Mouse (Mus musculus) liver, postnatal 0 days (tissue): ENCODE results near the gene Lamc1. TPM values are rescaled to one million over a fixed set of nuclear protein-coding genes. Genes with fewer than 3 reads are reported as not detected.

Experiments
- ATAC-seq: fragments of 200-750 bp; cut with Nextera tagmentation; 2 replicates; pipeline ENCODE4 v1.8.0; 2017; ENCODE audit warnings: mild to moderate bottlenecking, moderate library complexity
- DNase-seq: peaks from one replicate; pipeline ENCODE4 v3.0.0-alpha.2; 2016
- H3K27ac ChIP-seq: fragments of 300-500 bp; sonication (generic); 2 replicates; pipeline ENCODE4 v1.5.1; 2014; ENCODE audit warnings: antibody characterized with exemption, moderate library complexity, mild to moderate bottlenecking, low read depth
- H3K27me3 ChIP-seq: fragments of 300-500 bp; sonication (generic); 2 replicates; pipeline ENCODE4 v1.6.1; 2014; ENCODE audit warnings: low read length, control low read depth, mixed read lengths; ENCODE audit not compliant: insufficient read depth
- H3K36me3 ChIP-seq: fragments of 300-500 bp; sonication (generic); replicated peaks from 2 replicates; pipeline ENCODE4 v1.6.1; 2014; ENCODE audit warnings: mild to moderate bottlenecking, control low read depth, low read length, moderate library complexity, mixed read lengths; ENCODE audit not compliant: insufficient read depth
- H3K4me1 ChIP-seq: fragments of 300-500 bp; sonication (generic); 2 replicates; pipeline ENCODE4 v1.6.1; 2014; ENCODE audit warnings: antibody characterized with exemption, mild to moderate bottlenecking, control low read depth; ENCODE audit not compliant: insufficient read depth
- H3K4me2 ChIP-seq: fragments of 300-500 bp; sonication (generic); 2 replicates; pipeline ENCODE4 v1.6.1; 2014; ENCODE audit warnings: low read depth, mild to moderate bottlenecking, low read length, moderate library complexity, mixed read lengths
- H3K4me3 ChIP-seq: fragments of 300-500 bp; sonication (generic); 2 replicates; pipeline ENCODE4 v1.5.1; 2014; ENCODE audit warnings: low read depth, low read length
- H3K9ac ChIP-seq: fragments of 300-500 bp; sonication (generic); replicated peaks from 2 replicates; pipeline ENCODE4 v1.6.1; 2014; ENCODE audit warnings: mild to moderate bottlenecking, moderate library complexity
- H3K9me3 ChIP-seq: fragments of 300-500 bp; sonication (generic); 2 replicates; pipeline ENCODE4 v1.6.1; 2016; ENCODE audit warnings: mild to moderate bottlenecking, control low read depth, low read length, mixed read lengths
- CTCF ChIP-seq: sonication (generic); IDR thresholded peaks from 2 replicates; pipeline ENCODE4 v1.5.1; 2016; ENCODE audit warnings: antibody characterized with exemption, low read depth
- EP300 ChIP-seq: IDR thresholded peaks from 2 replicates; pipeline ENCODE4 v1.6.1; 2016; ENCODE audit warnings: antibody characterized with exemption, low read depth, mild to moderate bottlenecking
- WGBS: fragments of 180-500 bp; shearing (Covaris S2); extraction: QIAGEN DNeasy Blood & Tissue Kit; methylation state at CpG from one replicate; pipeline ENCODE4 v1.1.7; 2014; ENCODE audit not compliant: insufficient replicate concordance; 5-methylcytosine and 5-hydroxymethylcytosine counted together
- polyA plus RNA-seq: library from polyadenylated mRNA; unstranded; fragments of >200 nt; fragmentation: Nextera tagmentation; extraction: Ambion mirVana; gene quantifications from 2 replicates; pipeline ENCODE4 v1.2.1, GENCODE M21; 2015

Gene Lamc1
- polyA plus RNA-seq, 1 experiment from 2014 or later, result 11.5 TPM

DNA sequence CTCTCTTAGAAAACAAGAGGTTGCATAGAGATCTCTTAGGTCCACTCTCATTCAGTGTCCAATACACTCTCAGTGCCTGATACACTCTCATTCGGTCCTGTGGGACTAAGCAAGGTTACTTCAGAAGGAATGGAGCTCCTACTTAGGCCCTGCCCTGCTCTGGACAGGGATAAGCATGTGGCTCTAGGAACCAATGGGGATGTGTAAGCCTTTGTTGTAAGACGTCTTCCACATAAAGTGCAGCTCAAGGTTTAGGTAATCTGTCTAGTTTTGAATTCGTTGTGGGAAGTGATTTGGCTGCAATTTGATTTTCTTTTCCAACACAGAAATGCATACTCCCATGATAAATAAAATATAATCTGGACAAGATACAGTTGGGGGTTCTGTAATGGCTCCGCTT is 152.4 kb downstream of the Lamc1 start:
- WGBS, result 74% methylated on average over 4 of the region's 4 CpGs
- TF ChIP-seq EP300, result no peak
- TF ChIP-seq CTCF, result no peak
- Histone ChIP-seq H3K27ac (no peak overlapping the region), H3K27me3 (peaks cover 5% of the 10 kb centered on the region), H3K4me1 (no peaks in the 10 kb centered on the region), H3K9me3 (no peaks in the 10 kb centered on the region), H3K4me2 (no peak overlapping the region), H3K4me3 (no peak overlapping the region), H3K36me3 (no peaks in the 10 kb centered on the region), H3K9ac (no peak overlapping the region)
- no peak for DNase-seq
- no peak for ATAC-seq

GRCm38 (mm10) chr1:153174801-153175200 is 157.8 kb downstream of the Lamc1 start:
- H3K9me3 ChIP-seq, result no peaks in the 10 kb centered on the region
- DNase-seq (no peak), ATAC-seq (no peak)
- no peaks in the 10 kb centered on the region for H3K27me3 ChIP-seq
- H3K4me3 ChIP-seq, result no peak overlapping the region
- 77% methylated on average over 12 of the region's 12 CpGs for WGBS
- no peaks in the 10 kb centered on the region for H3K36me3 ChIP-seq
- H3K4me2 ChIP-seq, result no peak overlapping the region
- no peak for TF ChIP-seq EP300
- no peak for TF ChIP-seq CTCF
- no peak overlapping the region for H3K27ac ChIP-seq
- H3K4me1 ChIP-seq, result peaks cover 3% of the 10 kb centered on the region
- H3K9ac ChIP-seq, result no peak overlapping the region

GRCm38 (mm10) chr1:153173276-153173675 is 159.3 kb downstream of the Lamc1 start:
- no peak overlapping the region for H3K4me2 ChIP-seq
- H3K27ac ChIP-seq, result no peak overlapping the region
- 33% methylated on average over 3 of the region's 3 CpGs for WGBS
- DNase-seq (no peak), ATAC-seq (no peak)
- no peaks in the 10 kb centered on the region for H3K9me3 ChIP-seq
- H3K36me3 ChIP-seq, result no peaks in the 10 kb centered on the region
- H3K4me1 ChIP-seq, result peaks cover 3% of the 10 kb centered on the region
- no peak overlapping the region for H3K4me3 ChIP-seq
- no peaks in the 10 kb centered on the region for H3K27me3 ChIP-seq
- no peak for TF ChIP-seq EP300
- no peak for TF ChIP-seq CTCF
- H3K9ac ChIP-seq, result no peak overlapping the region

- Histone ChIP-seq H3K4me1 (peaks cover 3% of the 10 kb centered on the region), H3K9ac (no peak overlapping the region), H3K9me3 (no peaks in the 10 kb centered on the region), H3K4me2 (no peak overlapping the region), H3K4me3 (no peak overlapping the region), H3K27ac (no peak overlapping the region), H3K27me3 (no peaks in the 10 kb centered on the region), H3K36me3 (no peaks in the 10 kb centered on the region)
- no peak for TF ChIP-seq EP300
- no peak for TF ChIP-seq CTCF
- peak; percentile 31; the same call in 1 of the 2 replicates for ATAC-seq
- DNase-seq, result no peak
- 24% methylated on average over 9 of the region's 9 CpGs for whole genome bisulfite sequencing
Observed at GRCm38 (mm10) chr1:153172291-153172731, 160.3 kb downstream of the Lamc1 start.

GRCm38 (mm10) chr1:153171011-153171410 is 161.6 kb downstream of the Lamc1 start:
- no peak overlapping the region for H3K9ac ChIP-seq
- H3K4me3 ChIP-seq, result no peak overlapping the region
- no peaks in the 10 kb centered on the region for H3K27me3 ChIP-seq
- TF ChIP-seq EP300, result no peak
- no peak for TF ChIP-seq CTCF
- H3K4me2 ChIP-seq, result no peak overlapping the region
- no peak for ATAC-seq
- H3K36me3 ChIP-seq, result no peaks in the 10 kb centered on the region
- H3K9me3 ChIP-seq, result no peaks in the 10 kb centered on the region
- WGBS, result 76% methylated on average over 10 of the region's 10 CpGs
- no peak overlapping the region for H3K27ac ChIP-seq
- no peak for DNase-seq
- H3K4me1 ChIP-seq, result peaks cover 3% of the 10 kb centered on the region

Other genes with a start within 250 kb of the Lamc1 start
- gene Lamc2, start 146.3 kb downstream of the Lamc1 start, polyA plus RNA-seq, result 0.34 and 0.45 TPM in 2 replicates
- gene Shcbp1l, start 92.4 kb upstream of the Lamc1 start, polyA plus RNA-seq, result 0.05 TPM in 2 replicates
- 7.7 and 9.9 TPM in 2 replicates for gene Dhx9, start 154.9 kb upstream of the Lamc1 start, polyA plus RNA-seq
- gene Npl, start 217.3 kb upstream of the Lamc1 start, polyA plus RNA-seq, result 6.8 TPM in 2 replicates